Mouse (Mus musculus) MEL (cell line): ENCODE data around the gene Nfia. TPM values are rescaled to one million over a fixed set of nuclear protein-coding genes. Genes with fewer than 3 reads are reported as not detected.

Experiments
- DNase-seq: peaks from one replicate; pipeline ENCODE4 v3.0.0; 2011; ENCODE audit warnings: low read depth, low spot score
- H3K27ac ChIP-seq: 2 replicates; pipeline ENCODE4 v1.5.1; 2012; ENCODE audit warnings: low read depth, mild to moderate bottlenecking, control low read depth, low read length, moderate library complexity; ENCODE audit not compliant: control insufficient read depth
- H3K27me3 ChIP-seq, 2 experiments: fragments of 150-350 bp in 1 of 2; sonication (generic) in 1 of 2; 2 replicates each; pipeline ENCODE4 v1.6.1; 2012; ENCODE audit warnings: low read length in 2 of 2, mild to moderate bottlenecking in 2 of 2, improper control_type of control experiment in 1 of 2, moderate library complexity in 1 of 2; ENCODE audit not compliant: insufficient read depth in 2 of 2, control insufficient read depth in 1 of 2
- H3K36me3 ChIP-seq, 2 experiments: 2 replicates each; pipeline ENCODE4 v1.6.1; 2012 to 2014; ENCODE audit warnings: low read length in 2 of 2, improper control_type of control experiment in 1 of 2, inconsistent platforms in 1 of 2, mild to moderate bottlenecking in 1 of 2; ENCODE audit not compliant: insufficient read depth in 2 of 2, control insufficient read depth in 1 of 2
- H3K4me1 ChIP-seq, 2 experiments: fragments of 150-350 bp in 1 of 2; sonication (generic) in 1 of 2; 2 replicates each; pipeline ENCODE4 v1.6.1; 2012; ENCODE audit warnings: low read length in 2 of 2, improper control_type of control experiment in 1 of 2, mild to moderate bottlenecking in 1 of 2; ENCODE audit not compliant: insufficient read depth in 2 of 2, control insufficient read depth in 1 of 2
- H3K4me3 ChIP-seq, 2 experiments: fragments of 150-350 bp in 1 of 2; sonication (generic) in 1 of 2; 2 replicates each; pipeline ENCODE4 v1.5.1; 2012; ENCODE audit warnings: low read depth in 2 of 2, low read length in 2 of 2, mild to moderate bottlenecking in 2 of 2, moderate library complexity in 2 of 2, control low read depth in 1 of 2, improper control_type of control experiment in 1 of 2; ENCODE audit not compliant: control insufficient read depth in 1 of 2, insufficient read depth in 1 of 2
- H3K79me2 ChIP-seq: 2 replicates; pipeline ENCODE4 v1.6.1; 2012; ENCODE audit warnings: mild to moderate bottlenecking, low read length, moderate library complexity; ENCODE audit not compliant: control insufficient read depth, poor library complexity, insufficient read depth
- H3K9ac ChIP-seq: 2 replicates; pipeline ENCODE4 v1.6.1; 2012; ENCODE audit warnings: low read depth, mild to moderate bottlenecking, control low read depth, low read length, moderate library complexity; ENCODE audit not compliant: control insufficient read depth, poor library complexity, severe bottlenecking
- H3K9me3 ChIP-seq: fragments of 150-350 bp; sonication (generic); replicated peaks from 2 replicates; pipeline ENCODE4 v1.6.1; 2012; ENCODE audit warnings: mild to moderate bottlenecking, low read length, improper control_type of control experiment, moderate library complexity; ENCODE audit not compliant: insufficient read depth
- CHD1 ChIP-seq: IDR thresholded peaks from 2 replicates; pipeline ENCODE4 v1.6.1; 2012; ENCODE audit warnings: low read depth, mild to moderate bottlenecking, inconsistent platforms, low read length, improper control_type of control experiment
- CHD2 ChIP-seq: IDR thresholded peaks from 2 replicates; pipeline ENCODE4 v1.6.1; 2011; ENCODE audit warnings: low read length, improper control_type of control experiment
- ETS1 ChIP-seq: IDR thresholded peaks from 2 replicates; pipeline ENCODE4 v1.6.1; 2012; ENCODE audit warnings: low read depth, mild to moderate bottlenecking, inconsistent platforms, low read length, improper control_type of control experiment, moderate library complexity
- GABPA ChIP-seq: IDR thresholded peaks from 2 replicates; pipeline ENCODE4 v1.6.1; 2012; ENCODE audit warnings: low read depth, mild to moderate bottlenecking, inconsistent platforms, low read length, improper control_type of control experiment, moderate library complexity
- GATA1 ChIP-seq: IDR thresholded peaks from 2 replicates; pipeline ENCODE4 v1.6.1; 2011; ENCODE audit warnings: low read depth, low read length, improper control_type of control experiment
- JUND ChIP-seq: IDR thresholded peaks from 2 replicates; pipeline ENCODE4 v1.6.1; 2011; ENCODE audit warnings: low read depth, mild to moderate bottlenecking, improper control_type of control experiment, low read length
- MAZ ChIP-seq: IDR thresholded peaks from 2 replicates; pipeline ENCODE4 v1.6.1; 2012; ENCODE audit warnings: low read depth, mild to moderate bottlenecking, inconsistent platforms, low read length, improper control_type of control experiment
- MEF2A ChIP-seq: IDR thresholded peaks from 2 replicates; pipeline ENCODE4 v1.6.1; 2014; ENCODE audit warnings: low read depth, mild to moderate bottlenecking, inconsistent platforms, low read length, improper control_type of control experiment; ENCODE audit not compliant: poor library complexity, insufficient replicate concordance, severe bottlenecking; ENCODE audit errors: extremely low read depth
- NELFE ChIP-seq: IDR thresholded peaks from 2 replicates; pipeline ENCODE4 v1.6.1; 2011; ENCODE audit warnings: low read depth, low read length, improper control_type of control experiment
- SMC3 ChIP-seq: IDR thresholded peaks from 2 replicates; pipeline ENCODE4 v1.6.1; 2011; ENCODE audit warnings: low read depth, low read length, improper control_type of control experiment
- TBP ChIP-seq: IDR thresholded peaks from 2 replicates; pipeline ENCODE4 v1.8.0; 2011; ENCODE audit warnings: low read depth, low read length, improper control_type of control experiment
- ZC3H11A ChIP-seq: IDR thresholded peaks from 2 replicates; pipeline ENCODE4 v1.6.1; 2012; ENCODE audit warnings: low read depth, mild to moderate bottlenecking, inconsistent platforms, low read length, improper control_type of control experiment
- ZKSCAN1 ChIP-seq: IDR thresholded peaks from 2 replicates; pipeline ENCODE4 v1.6.1; 2012; ENCODE audit warnings: low read depth, mild to moderate bottlenecking, inconsistent platforms, low read length, improper control_type of control experiment, moderate library complexity
- polyA plus RNA-seq, 2 experiments: library from polyadenylated mRNA; stranded (reverse) in 1 of 2; unstranded in 1 of 2; fragments of >175 nt in 1 of 2; fragments of >200 nt in 1 of 2; gene quantifications; 2 replicates each; pipeline versions ENCODE4 v1.2.1 to v1.2.4; 2012; ENCODE audit warnings: low replicate concordance in 2 of 2, low read depth in 1 of 2; ENCODE audit not compliant: insufficient read length in 2 of 2, insufficient read depth in 1 of 2, missing spikeins in 1 of 2
- total RNA-seq: library from RNA; depleted of rRNA; stranded (reverse); fragments of 300-350 nt; gene quantifications from 2 replicates; pipeline ENCODE4 v1.2.3, GENCODE M21; 2012

Gene Nfia
- total and polyA plus RNA-seq, 3 experiments, result 10.2 to 20.5 (median 13.4) TPM

- DNase-seq, result no peak
- Histone ChIP-seq H3K4me3 (no peak overlapping the region), H3K79me2 (peaks cover 59% of the 10 kb centered on the region), H3K27ac (peak overlapping the region; percentile 19; the same call in 1 of the 2 replicates), H3K9me3 (no peaks in the 10 kb centered on the region), H3K27me3 (no peaks in the 10 kb centered on the region), H3K4me1 (peaks cover 35 to 62% of the 10 kb centered on the region in 2 experiments), H3K36me3 (peaks cover 46 to 77% of the 10 kb centered on the region in 2 experiments), H3K9ac (no peak overlapping the region)
- no peak for TF ChIP-seq MAZ
These were observed 41.5 kb downstream of the Nfia start for GRCm38 (mm10) chr4:97813996-97814395.

GRCm38 (mm10) chr4:97814515-97814914 is 42.0 kb downstream of the Nfia start:
- Histone ChIP-seq H3K4me1 (peaks cover 34 to 59% of the 10 kb centered on the region in 2 experiments), H3K27me3 (no peaks in the 10 kb centered on the region), H3K36me3 (peaks cover 45 to 77% of the 10 kb centered on the region in 2 experiments), H3K27ac (no peak overlapping the region), H3K4me3 (no peak overlapping the region), H3K9ac (no peak overlapping the region), H3K79me2 (peaks cover 61% of the 10 kb centered on the region), H3K9me3 (no peaks in the 10 kb centered on the region)
- TF ChIP-seq NELFE, result no peak
- no peak for TF ChIP-seq GABPA
- no peak for TF ChIP-seq ETS1
- no peak for TF ChIP-seq JUND
- TF ChIP-seq SMC3, result no peak
- no peak for TF ChIP-seq ZKSCAN1
- TF ChIP-seq ZC3H11A, result no peak
- no peak for TF ChIP-seq CHD1
- no peak for TF ChIP-seq MEF2A
- no peak for TF ChIP-seq GATA1
- no peak for TF ChIP-seq TBP
- DNase-seq, result no peak

DNA sequence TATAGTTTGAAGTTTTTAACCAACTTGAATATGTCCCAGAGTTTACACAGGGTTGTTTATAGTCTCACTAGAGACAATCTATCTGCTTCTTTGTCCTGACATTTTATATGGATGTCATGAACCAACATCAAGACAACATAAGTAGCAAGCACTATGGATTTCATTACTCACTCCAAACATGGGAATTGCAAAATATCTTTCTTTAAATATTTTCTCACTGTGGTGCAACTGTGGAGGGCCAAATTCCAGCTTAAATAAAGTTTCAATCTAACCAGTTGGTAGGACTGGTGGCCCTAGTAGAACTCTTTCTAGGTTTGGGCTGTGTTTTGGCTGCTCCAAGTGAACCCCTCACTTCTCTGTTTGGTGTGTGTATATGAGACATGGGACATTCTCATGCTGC is 43.5 kb downstream of the Nfia start:
- no peak for TF ChIP-seq CHD2
- TF ChIP-seq NELFE, result no peak
- H3K36me3 ChIP-seq, result peaks cover 48 to 82% of the 10 kb centered on the region in 2 experiments
- peaks cover 33 to 53% of the 10 kb centered on the region in 2 experiments for H3K4me1 ChIP-seq
- peaks cover 70% of the 10 kb centered on the region for H3K79me2 ChIP-seq
- H3K27ac ChIP-seq, result no peak overlapping the region; the same call in 1 of the 2 replicates
- H3K9me3 ChIP-seq, result no peaks in the 10 kb centered on the region
- DNase-seq, result no peak
- H3K4me3 ChIP-seq, result no peak overlapping the region
- no peak overlapping the region for H3K9ac ChIP-seq
- no peaks in the 10 kb centered on the region for H3K27me3 ChIP-seq
